Mouse (Mus musculus) yolk sac, embryonic 10.5 days (tissue): ENCODE data around the gene Pigb.
A peak's percentile ranks its signal among the peaks of the same experiment; 100 is the strongest.

ENCODE experiments used
- DNase-seq: peaks from one replicate; pipeline ENCODE4 v3.0.0-alpha.2; 2017; ENCODE audit warnings: low spot score

Pigb gene

GRCm38 (mm10) chr9:73045711-73046110 lies 5.5 kb upstream of the Pigb start:
- DNase-seq, result no peak

GRCm38 (mm10) chr9:73045204-73045603 lies 5.0 kb upstream of the Pigb start:
- DNase-seq, result no peak

GRCm38 (mm10) chr9:73044146-73045079 lies 4.2 kb upstream of the Pigb start, which contains the start of gene Rab27a:
Gene Rab27a, plus strand, starts transcription at chr9:73044854.
- peak; percentile 60 for DNase-seq

GRCm38 (mm10) chr9:73039222-73039945 lies 794 bp downstream of the Pigb start:
- peak; percentile 91 for DNase-seq

- DNase-seq, result no peak
Observed at GRCm38 (mm10) chr9:73033406-73033805, 6.8 kb downstream of the Pigb start.

GRCm38 (mm10) chr9:73031421-73031820 lies 8.8 kb downstream of the Pigb start:
- no peak for DNase-seq

GRCm38 (mm10) chr9:73030443-73030842 lies 9.7 kb downstream of the Pigb start:
- DNase-seq, result no peak

GRCm38 (mm10) chr9:73025818-73026636 lies 14.2 kb downstream of the Pigb start:
- peak; percentile 13 for DNase-seq

- DNase-seq, result no peak
Observed at GRCm38 (mm10) chr9:73020566-73021097, 19.5 kb downstream of the Pigb start.

GRCm38 (mm10) chr9:73019841-73020240 lies 20.3 kb downstream of the Pigb start:
- no peak for DNase-seq

- DNase-seq, result no peak
Observed at GRCm38 (mm10) chr9:73014724-73015123, 25.5 kb downstream of the Pigb start.

GRCm38 (mm10) chr9:73012629-73013028 lies 27.5 kb downstream of the Pigb start:
- DNase-seq, result no peak

GRCm38 (mm10) chr9:73008384-73008783 lies 31.8 kb downstream of the Pigb start:
- no peak for DNase-seq

GRCm38 (mm10) chr9:73006175-73006574 lies 34.0 kb downstream of the Pigb start:
- no peak for DNase-seq

- DNase-seq, result no peak
Observed at GRCm38 (mm10) chr9:73005106-73005505, 35.1 kb downstream of the Pigb start.

- DNase-seq, result no peak
Observed at GRCm38 (mm10) chr9:73004076-73004475, 36.1 kb downstream of the Pigb start.

GRCm38 (mm10) chr9:73002177-73002576 lies 38.0 kb downstream of the Pigb start:
- DNase-seq, result no peak

- DNase-seq, result no peak
Observed at GRCm38 (mm10) chr9:73001314-73002011, 38.7 kb downstream of the Pigb start.

GRCm38 (mm10) chr9:73000487-73000886 lies 39.7 kb downstream of the Pigb start:
- DNase-seq, result no peak

- no peak for DNase-seq
Observed at GRCm38 (mm10) chr9:72996806-72997205, 43.4 kb downstream of the Pigb start.

- no peak for DNase-seq
Observed at GRCm38 (mm10) chr9:72996167-72996566, 44.0 kb downstream of the Pigb start.
